Mouse (Mus musculus) retina, postnatal 1 day (tissue): ENCODE measurements around the gene Fbll1.
A peak's percentile ranks its signal among the peaks of the same experiment; 100 is the strongest.

ENCODE experiments used
- DNase-seq: peaks from one replicate; pipeline ENCODE4 v3.0.0-alpha.2; 2012

Gene Fbll1

DNA sequence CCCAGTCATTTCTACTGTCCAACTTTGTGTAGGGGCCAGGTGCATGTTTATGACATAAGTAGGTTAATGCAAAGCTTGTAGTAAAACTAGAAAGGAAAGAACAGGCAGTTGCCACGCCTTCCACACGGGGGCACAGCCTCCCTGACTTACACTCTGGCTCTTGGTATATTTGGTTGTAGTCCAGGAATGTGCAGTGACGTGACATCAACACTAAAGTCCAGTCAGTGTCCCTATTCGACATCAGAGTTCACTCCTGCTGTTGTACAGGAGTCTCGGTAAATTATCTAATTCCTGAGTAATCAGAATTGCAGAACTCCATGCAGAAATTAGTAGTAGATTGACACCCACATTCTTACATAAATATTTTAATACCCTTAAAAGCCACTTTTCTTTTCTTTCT is 15.6 kb downstream of the Fbll1 start:
- no peak for DNase-seq

DNA sequence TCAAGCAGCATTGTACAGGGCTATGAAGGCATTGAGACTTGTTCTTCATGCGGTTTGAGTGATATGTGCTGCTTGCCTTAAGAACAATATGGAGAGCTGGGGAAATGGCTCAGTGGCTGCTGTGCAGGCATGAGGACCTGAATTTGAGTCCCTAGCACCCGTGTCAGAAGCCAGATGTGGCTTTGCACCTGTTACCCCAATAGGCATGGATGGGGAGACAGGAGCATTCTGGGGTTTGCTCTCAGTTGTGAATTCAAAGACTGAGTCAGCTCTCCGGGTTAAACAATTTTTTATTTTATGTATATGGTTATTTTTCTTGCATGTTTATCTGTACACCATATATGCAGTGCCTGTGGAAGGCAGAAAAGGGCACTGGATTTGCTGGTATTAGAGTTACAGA is 16.2 kb downstream of the Fbll1 start:
- no peak for DNase-seq

DNA sequence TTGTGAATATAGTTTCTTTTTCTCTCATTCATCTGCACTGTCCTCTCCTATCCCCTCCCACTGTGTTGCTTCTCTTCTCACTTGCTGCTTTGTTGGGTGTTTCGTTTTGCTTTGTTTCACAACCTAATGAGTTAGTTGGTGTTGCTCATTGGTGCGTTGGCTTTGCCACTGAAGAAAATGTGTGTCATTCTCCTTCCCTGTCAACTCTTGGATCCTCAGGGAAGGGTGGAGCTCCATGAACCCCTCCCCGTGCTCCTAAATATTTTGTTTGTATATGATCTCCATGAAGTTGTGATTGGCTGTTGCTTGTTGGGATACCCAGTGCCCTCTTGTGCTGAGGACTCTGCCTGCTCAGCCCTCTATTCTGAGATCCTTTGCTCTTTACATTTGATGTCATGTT is 18.3 kb downstream of the Fbll1 start:
- DNase-seq, result no peak

DNA sequence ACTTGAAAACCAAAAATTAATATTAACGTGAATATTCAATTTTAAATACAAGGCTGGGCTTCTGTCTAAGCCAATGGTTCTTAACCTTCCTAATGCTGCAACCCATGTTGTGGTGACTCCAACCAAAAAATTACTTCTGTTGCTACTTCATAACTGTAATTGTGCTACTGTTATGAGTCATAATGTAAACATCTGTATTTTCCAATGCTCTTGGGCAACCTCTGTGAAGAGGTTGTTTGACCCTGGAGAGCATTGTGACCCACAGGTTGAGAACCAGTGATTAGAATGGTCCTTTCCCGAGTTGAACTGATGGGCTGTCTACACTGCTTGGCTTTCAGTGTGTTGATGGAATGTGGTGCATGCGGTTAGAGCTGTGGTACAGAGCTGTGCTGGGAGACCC is 22.2 kb downstream of the Fbll1 start:
- DNase-seq, result no peak

DNA sequence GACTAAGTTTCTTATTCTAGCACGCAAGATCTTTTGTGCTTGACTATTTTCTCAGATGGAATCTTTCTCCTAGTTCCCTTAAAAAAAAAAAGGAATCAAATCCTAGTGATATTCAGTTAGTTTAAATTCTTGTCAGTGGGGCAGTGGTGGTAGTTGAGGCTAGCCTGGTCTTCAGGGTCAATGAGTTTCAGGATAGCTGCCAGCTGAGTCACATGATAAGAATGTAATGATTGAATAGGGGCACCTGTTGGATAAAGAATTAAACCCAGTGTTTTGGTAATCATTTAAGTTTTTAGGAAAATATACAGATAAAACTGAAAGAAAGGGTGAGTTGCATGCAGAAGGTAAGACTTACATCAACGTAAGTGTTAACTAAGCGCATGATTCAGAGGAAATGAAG is 23.1 kb downstream of the Fbll1 start:
- no peak for DNase-seq

DNA sequence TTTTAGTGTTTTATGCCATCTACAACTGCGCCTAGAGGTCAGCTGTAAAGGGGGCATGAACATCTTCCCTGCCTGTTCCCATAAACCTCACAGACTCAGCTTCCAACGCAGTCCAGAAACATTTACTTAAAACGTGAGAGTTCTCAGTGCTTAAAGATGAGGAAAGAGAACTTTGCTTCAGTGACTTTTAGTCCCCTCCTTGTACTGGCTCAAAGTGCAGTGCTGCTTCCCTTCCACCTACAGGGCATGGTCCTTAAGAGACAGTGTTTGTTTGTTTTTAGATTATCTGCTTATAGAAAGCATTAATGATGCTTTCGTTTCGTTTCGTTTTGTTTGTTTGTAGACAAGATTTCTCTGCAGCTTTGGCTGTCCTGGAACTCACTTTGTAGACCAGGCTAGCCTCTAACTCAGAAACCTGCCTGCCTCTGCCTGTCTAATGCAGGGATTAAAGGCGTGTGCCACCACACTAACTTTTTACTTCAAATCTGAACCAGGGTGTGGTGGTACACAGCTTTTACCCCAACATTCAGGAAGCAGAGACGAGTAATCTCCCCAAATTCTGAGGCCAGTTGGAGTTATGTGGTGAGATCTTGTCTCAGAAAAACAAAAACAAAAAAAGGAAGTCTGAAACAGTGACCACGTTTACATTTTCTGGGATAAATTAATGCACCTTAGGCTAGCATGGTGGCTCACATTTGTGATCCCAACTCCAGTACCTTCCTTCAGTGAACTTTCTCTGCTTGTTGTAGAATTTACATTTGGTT is 27.8 kb downstream of the Fbll1 start:
- DNase-seq, result no peak

DNA sequence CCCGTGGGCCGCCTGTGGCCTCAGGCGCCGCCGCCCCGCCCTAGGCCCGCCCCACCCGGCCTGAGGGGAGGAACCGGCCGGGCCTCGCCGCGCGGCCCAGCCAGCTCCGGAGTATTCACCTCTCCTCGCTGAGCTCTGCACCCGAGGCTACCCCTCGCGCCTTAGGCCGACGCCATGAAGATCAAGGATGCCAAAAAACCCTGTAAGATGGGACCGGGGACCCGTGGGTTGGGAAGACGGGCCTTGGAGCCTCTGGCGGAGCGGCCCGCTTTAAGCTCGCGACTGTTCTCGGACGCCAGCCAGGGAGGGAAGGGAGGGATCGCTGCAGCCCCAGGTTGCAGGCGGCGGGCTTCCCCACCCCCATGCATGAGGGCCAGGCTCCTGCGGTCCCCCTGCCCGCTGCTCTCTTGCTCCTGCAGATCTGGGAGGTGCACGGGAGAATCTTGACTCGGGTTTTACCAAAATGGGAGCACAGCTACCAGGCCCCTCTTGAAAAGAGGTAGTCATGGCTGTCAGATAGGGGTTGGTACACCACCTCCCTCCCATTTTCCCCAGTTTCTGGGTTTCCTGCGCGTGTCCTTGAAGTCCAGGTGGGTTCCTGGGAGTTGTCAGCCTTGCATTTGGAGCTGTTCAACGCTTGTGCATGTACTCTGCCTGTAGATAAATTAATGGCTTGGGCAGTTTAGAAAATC is 28.8 kb downstream of the Fbll1 start:
- no peak for DNase-seq

DNA sequence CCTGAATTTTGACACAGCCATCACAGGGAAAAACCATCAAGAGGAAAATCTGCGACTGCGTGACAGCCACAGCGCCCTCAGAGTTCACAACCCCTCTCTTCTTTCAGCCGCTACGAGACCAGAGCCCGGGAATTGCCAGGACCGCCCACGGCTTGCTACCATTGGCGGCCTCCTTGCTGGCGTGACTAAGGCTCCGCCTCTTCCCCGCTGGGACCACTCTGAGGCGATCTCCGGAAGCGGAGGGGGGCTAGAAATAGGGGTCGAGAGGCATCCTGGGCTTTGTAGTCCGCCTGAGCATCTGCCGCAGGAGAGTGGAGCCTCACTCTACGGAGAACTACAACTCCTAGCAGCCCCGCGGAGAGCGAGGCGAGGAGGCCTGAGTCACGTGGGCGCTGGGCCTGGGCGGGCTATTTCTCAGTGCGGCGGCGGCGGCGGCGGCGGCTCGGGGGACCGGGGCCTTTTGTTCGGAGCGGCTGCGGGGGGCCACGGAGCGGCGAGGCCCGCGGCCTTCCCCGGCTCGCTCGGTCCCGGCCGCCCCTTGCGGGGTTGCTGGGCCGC is 29.4 kb downstream of the Fbll1 start, which contains the start of gene Pank3:
TSS of gene Pank3 (plus strand) at position 297 of the 558 bp plus-strand sequence.
- peak; percentile 100 for DNase-seq

DNA sequence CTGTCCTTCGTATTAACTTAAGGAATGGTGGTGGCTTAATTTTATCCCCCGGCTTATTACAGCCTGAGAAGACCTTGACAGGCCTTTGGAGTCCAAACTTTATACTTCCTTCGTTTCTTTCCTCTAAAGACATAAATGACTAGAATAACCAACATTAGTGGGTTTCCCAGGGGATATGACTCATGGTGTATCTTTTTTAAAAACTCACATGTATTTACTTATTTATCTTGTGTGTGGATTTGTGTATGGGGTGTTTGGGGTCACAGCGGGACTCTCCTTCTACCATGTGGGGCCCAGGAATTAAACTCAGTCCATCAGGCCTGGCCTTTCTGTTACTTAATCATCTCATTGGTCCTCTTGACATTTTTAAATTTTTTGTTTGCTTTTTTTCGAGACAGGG is 31.8 kb downstream of the Fbll1 start:
- no peak for DNase-seq

DNA sequence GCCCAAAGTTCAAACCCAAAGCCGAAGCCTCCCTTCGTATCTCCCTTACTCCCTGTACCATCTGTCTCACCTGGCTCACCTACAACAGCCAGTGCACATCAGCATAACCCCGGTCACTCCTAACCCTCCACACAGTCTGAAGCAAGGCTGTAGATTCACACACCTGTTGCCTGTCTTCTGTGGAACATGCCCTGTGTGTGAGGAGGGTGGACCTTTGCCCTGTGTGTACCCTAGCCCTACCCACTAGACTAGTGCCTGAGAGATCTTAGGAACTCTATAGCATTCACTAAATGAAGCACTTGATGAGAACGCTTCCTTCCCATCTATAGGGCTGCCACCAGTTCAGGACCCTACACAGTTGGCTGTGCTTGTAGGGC is 38.1 kb downstream of the Fbll1 start:
- no peak for DNase-seq

DNA sequence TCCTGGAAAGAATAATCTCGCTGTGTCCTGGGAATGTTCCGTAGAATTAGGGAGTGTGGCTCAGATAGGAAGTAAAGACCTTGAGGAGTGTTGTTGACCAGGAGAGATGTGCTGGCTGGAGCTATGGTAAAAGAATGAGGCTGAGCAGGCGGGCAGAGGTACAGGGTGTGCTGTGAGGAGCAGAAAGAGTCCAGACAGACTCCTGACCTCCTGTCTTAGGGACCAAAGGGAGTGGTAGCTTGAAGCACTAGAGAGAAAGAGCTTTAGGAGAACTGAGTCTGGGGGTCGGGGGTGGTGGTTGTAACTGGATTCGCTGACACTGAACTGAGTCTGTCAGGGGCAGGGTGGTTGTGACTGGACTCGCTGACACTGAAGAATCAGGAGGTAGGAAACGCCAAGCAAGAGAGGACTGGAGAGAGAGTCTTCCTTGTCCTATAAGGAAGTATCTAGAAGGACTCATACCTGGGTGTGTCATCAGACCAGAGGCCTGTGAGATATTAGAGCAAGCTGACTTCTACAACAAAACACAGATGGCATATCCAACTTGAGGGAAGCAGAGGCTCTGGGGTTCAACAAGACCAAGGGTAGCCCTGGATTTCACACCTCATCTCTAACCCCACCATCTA is 38.6 kb downstream of the Fbll1 start:
- DNase-seq, result no peak

DNA sequence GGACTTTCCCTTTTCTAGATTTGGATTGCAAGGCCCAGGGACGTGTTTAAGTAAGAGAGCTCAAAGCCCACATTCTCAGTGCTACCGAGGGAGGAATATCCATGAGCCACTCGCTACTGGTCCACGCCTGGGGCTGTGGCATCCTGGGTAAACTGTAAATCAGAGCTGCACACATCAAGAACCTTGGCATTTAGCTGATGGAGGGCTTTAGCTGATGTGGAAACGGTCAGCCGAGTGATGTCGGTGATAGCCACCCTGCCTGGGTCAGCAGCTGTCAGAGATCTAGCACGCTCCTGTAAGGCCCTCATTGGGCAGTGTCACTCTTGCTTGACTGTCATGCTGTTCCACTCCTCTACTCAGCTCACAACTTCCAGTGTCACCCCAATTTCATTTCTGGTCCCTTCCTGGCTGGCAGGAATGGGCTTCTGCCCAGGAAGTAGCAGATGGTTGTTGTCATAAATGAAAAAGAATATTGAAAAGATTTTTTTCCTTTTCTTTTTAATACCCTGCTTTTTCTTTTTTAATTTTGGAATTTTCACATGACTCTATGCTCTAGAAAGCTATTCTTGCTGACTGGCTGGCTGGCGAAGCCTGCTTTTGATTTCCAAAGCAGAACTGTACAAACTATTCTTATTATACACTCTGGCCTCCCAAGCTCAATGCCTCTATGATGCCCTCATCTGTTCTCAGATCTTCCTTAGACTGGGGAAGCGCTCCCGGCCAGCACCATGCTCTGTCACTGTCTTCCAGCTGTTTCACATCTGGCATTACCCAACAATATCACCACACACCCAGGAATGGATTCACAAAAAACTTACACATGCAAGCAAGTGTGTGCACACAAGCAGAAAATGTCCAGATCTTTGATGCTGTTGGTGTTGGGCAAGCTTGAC is 42.0 kb downstream of the Fbll1 start:
- DNase-seq, result no peak

DNA sequence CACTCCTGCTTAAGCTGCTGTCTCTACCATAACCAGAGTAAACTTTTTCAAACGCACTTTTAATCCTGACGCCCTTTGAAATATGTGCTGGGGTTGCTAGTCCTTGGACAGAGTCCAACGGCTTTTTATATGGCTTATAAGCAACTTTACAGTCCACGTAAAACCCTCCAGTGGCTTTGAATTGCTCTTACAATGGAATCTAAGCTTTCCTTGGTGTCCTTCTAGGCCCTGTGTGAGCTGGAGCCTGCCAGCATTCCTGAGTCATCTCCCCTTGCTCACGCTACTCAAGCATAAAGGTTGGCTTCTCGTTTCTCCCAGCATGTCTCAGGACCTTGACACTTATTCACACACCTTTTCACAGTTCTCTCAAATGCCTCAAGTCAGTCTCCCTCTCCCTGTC is 43.1 kb downstream of the Fbll1 start:
- no peak for DNase-seq

DNA sequence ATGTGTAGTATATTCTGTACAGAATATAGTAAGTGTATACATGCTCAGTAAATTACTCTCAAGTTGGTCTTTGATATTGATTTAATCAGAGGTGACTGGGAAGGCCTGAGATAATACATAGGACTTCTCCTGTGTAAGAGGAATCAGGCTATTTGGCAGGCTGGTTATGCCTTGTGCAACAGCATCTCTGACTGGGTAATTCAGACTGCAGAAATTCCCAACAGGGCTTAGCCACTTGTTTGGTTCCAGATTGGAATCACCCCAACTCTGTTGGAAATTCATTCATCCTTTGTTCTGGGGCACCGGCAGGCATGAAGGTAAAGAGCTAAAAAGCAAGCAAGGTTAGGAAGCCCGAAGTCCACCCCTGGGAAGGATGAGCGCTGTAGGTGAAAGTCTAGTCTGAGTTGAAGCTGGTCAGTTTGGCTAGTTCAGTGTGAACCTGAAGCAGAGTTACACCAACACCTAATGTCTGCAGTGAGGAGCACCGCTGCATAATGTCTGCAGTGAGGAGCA is 43.7 kb downstream of the Fbll1 start:
- DNase-seq, result no peak

DNA sequence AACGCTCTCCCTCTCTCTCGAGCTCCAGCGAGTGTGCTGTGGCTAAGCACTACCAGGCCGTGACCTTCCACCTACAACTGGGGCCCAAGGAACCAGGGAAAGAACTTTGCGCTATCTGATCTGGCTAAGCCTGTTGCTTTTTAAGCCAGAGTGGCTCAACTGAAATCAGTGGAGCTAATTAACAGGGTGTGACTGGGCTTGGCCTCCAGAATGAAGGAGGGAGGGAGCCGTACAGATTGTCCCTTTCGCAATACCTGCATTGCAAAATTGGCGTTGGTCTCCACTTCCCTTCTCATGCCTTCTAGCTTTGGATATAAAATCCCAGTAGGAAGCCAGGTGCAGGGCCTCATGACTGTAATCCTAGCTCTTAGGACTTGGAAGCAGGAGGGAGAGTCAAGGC is 48.1 kb downstream of the Fbll1 start:
- no peak for DNase-seq
